18 mouse cellular contexts compared by ENCODE assay signal in genomic region chr9:100460203-100460602, GRCm38 (mm10). TPM values are rescaled to one million over a fixed set of nuclear protein-coding genes. Genes with fewer than 3 reads are reported as not detected.
DNase-seq lines count a peak whose midpoint lies in the region; ATAC-seq lines count a peak whose summit lies in the region.
"Had no signal": no experiment of that assay in that cellular context is flagged by ENCODE, and none has a peak within 500 bp of the region (broad histone marks: within the 10 kb centered on the region; RNA-seq: fewer than 3 reads in every experiment).

No protein-coding gene starts in this region.

- H3K27ac ChIP-seq in intestine, embryonic 16.5 days (ENCODE audit: low read length) = no peak overlapping the region
- no peak overlapping the region for H3K27ac ChIP-seq in intestine, embryonic 15.5 days
- H3K27ac ChIP-seq: forebrain, embryonic 13.5 days; kidney, postnatal 0 days; limb, embryonic 13.5 days; neural tube, embryonic 15.5 days had no signal

- H3K4me2 ChIP-seq in intestine, embryonic 16.5 days (ENCODE audit: low read depth, low read length) = no peak overlapping the region
- H3K4me2 ChIP-seq in intestine, embryonic 15.5 days (replicated peaks) = no peak overlapping the region
- H3K4me2 ChIP-seq: forebrain, embryonic 13.5 days; heart, embryonic 12.5 days; limb, embryonic 13.5 days; neural tube, embryonic 15.5 days had no signal

- no peaks in the 10 kb centered on the region for H3K9me3 ChIP-seq in intestine, embryonic 16.5 days (ENCODE audit: control insufficient read depth, low read length)
- no peaks in the 10 kb centered on the region for H3K9me3 ChIP-seq in intestine, embryonic 15.5 days
- H3K9me3 ChIP-seq: forebrain, embryonic 13.5 days; G1E; heart, embryonic 12.5 days; limb, embryonic 13.5 days; neural tube, embryonic 15.5 days had no signal

- WGBS in intestine, embryonic 16.5 days = 91% methylated on average over 9 of the region's 9 CpGs
- 100% methylated on average over 9 of the region's 9 CpGs for WGBS in intestine, embryonic 15.5 days

- H3K36me3 ChIP-seq in intestine, embryonic 16.5 days (ENCODE audit: control insufficient read depth, insufficient read depth, low read length) = no peaks in the 10 kb centered on the region
- H3K36me3 ChIP-seq in intestine, embryonic 15.5 days = no peaks in the 10 kb centered on the region
- H3K36me3 ChIP-seq: neural tube, embryonic 15.5 days had no signal

- ATAC-seq in intestine, embryonic 16.5 days = no peak
- ATAC-seq in intestine, embryonic 15.5 days = no peak
- no peak for ATAC-seq in megakaryocyte-erythroid progenitor cell, adult 5-6 weeks (replicated peaks; ENCODE audit: low FRiP score, low TSS enrichment, poor library complexity, severe bottlenecking)
- ATAC-seq: forebrain, embryonic 13.5 days had no signal

- no peak overlapping the region for H3K4me3 ChIP-seq in intestine, embryonic 16.5 days (ENCODE audit: low read length)
- H3K4me3 ChIP-seq in intestine, embryonic 15.5 days (replicated peaks) = no peak overlapping the region
- H3K4me3 ChIP-seq: forebrain, embryonic 13.5 days; heart, embryonic 12.5 days; limb, embryonic 13.5 days; neural tube, embryonic 15.5 days had no signal

- DNase-seq in T-cell, adult 2 months (ENCODE audit: low spot score) = peak; percentile 90
- DNase-seq in naive thymus-derived CD4-positive, alpha-beta T cell, adult 2 months (ENCODE audit: low read depth) = peak; percentile 93
- peak; percentile 84 for DNase-seq in thymus, postnatal 14 days
- DNase-seq in layer of hippocampus, adult 18-20 months (ENCODE audit: low spot score in 2 of 2) = no peak
- no peak for DNase-seq in kidney, adult 11 months
- DNase-seq: B cell, adult 2 months; cerebellum, postnatal 25 days; lung, postnatal 10 days; retina, postnatal 1 day had no signal

- no peaks in the 10 kb centered on the region for H3K27me3 ChIP-seq in intestine, embryonic 16.5 days (replicated peaks; ENCODE audit: control insufficient read depth, insufficient read depth, low read length)
- H3K27me3 ChIP-seq in intestine, embryonic 15.5 days (replicated peaks) = no peaks in the 10 kb centered on the region
- H3K27me3 ChIP-seq: forebrain, embryonic 13.5 days; heart, embryonic 12.5 days; neural tube, embryonic 15.5 days had no signal

- no peaks in the 10 kb centered on the region for H3K4me1 ChIP-seq in intestine, embryonic 16.5 days (ENCODE audit: control insufficient read depth, insufficient read depth, low read length)
- no peaks in the 10 kb centered on the region for H3K4me1 ChIP-seq in intestine, embryonic 15.5 days (replicated peaks)
- H3K4me1 ChIP-seq: forebrain, embryonic 13.5 days; limb, embryonic 13.5 days; neural tube, embryonic 15.5 days had no signal

- 0 out of 2 replicates have a peak overlapping the region, but pooled peaks have one; percentile 24 for H3K9ac ChIP-seq in intestine, embryonic 16.5 days (ENCODE audit: low read depth, low read length)
- no peak overlapping the region for H3K9ac ChIP-seq in intestine, embryonic 15.5 days
- H3K9ac ChIP-seq: forebrain, embryonic 13.5 days; heart, embryonic 12.5 days; limb, embryonic 13.5 days; neural tube, embryonic 15.5 days had no signal

RNA-seq across cellular contexts. Expression of gene Il20rb, which starts 26.4 kb away (rescaled TPM):
- polyA plus RNA-seq in intestine, embryonic 16.5 days (2015; fragmentation: Nextera tagmentation; extraction: Ambion mirVana) = 0.98 and 1.1 TPM in 2 replicates
- 1.3 and 1.4 TPM in 2 replicates for polyA plus RNA-seq in intestine, embryonic 15.5 days (2015; fragmentation: Nextera tagmentation; extraction: Ambion mirVana)
- total RNA-seq in megakaryocyte-erythroid progenitor cell, adult 5-6 weeks (2014; fragmentation: Nextera tagmentation) = 1.9 and 2.1 TPM in 2 replicates
- total RNA-seq in megakaryocyte-erythroid progenitor cell, adult 5-6 weeks (2017) = 0.65 and 2.0 TPM in 2 replicates
- total RNA-seq in layer of hippocampus, adult 18-20 months (2021) = 1 to 10 TPM; 3.9 to 4.2 TPM

Comparison
In these comparisons a context has a peak if more than half of its experiments do, and no peak if none do; other contexts are left out.
1. DNase-seq: peak in T-cell, adult 2 months (single experiment), naive thymus-derived CD4-positive, alpha-beta T cell, adult 2 months (single experiment) and thymus, postnatal 14 days (single experiment); none in layer of hippocampus, adult 18-20 months (0 of 2) and kidney, adult 11 months (single experiment).